Mouse (Mus musculus): ENCODE data around the gene Tcp11.

- TF ChIP-seq CTCF (IDR thresholded peaks at IDR 0.05; ENCODE audit: low read depth) (no peak), EP300 (optimal IDR thresholded peaks at IDR 0.05) (no peak)
These were observed 37.2 kb upstream of the Tcp11 start for GRCm38 (mm10) chr17:28117451-28118209.
